Mouse (Mus musculus): Measurements from ENCODE around the gene Mefv. TPM values are rescaled to one million over a fixed set of nuclear protein-coding genes. Genes with fewer than 3 reads are reported as not detected.

Mefv gene
- not detected in 2 replicates for polyA plus RNA-seq (2012; ENCODE audit: insufficient read depth, insufficient read length, low replicate concordance, missing spikeins)

DNA sequence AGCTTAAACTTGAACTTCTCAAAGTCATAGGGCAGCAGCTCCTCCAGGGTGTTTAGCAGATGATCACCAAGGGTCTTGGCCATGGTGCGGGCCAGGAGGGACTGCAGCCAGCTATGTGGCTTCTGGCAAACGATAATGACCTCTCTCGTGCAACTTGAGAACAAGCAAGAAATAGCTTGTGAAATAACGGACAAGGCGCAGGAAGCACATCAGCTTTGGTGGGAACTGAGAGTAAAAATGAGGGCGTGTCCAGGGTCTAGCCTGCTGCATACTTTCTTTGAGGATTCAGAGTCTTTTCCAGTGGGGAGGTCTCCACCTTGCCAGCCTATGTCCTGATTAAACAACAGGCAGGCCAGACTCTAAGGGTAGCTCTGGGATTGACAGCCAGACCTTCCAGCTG lies at the start of gene Mefv:
TSS of gene Mefv (minus strand) at position 118 of the 400 bp plus-strand sequence.
- TF ChIP-seq POLR2A (IDR thresholded peaks at IDR 0.05; ENCODE audit: insufficient read depth, low read depth, low read length), result no peak
- TF ChIP-seq CTCF (IDR thresholded peaks at IDR 0.05; ENCODE audit: insufficient read depth, low read depth, low read length), result no peak
- Histone ChIP-seq H3K27ac (ENCODE audit: insufficient read depth, low read depth, low read length) (no peak within 1 kb of the TSS), H3K4me1 (ENCODE audit: control insufficient read depth, insufficient read depth, low read length) (no peaks in the 10 kb centered on the region), H3K4me3 (ENCODE audit: insufficient read depth, low read depth, low read length) (no peak within 1 kb of the TSS)
- WGBS, result 90% methylated on average over 6 of the region's 6 CpGs

DNA sequence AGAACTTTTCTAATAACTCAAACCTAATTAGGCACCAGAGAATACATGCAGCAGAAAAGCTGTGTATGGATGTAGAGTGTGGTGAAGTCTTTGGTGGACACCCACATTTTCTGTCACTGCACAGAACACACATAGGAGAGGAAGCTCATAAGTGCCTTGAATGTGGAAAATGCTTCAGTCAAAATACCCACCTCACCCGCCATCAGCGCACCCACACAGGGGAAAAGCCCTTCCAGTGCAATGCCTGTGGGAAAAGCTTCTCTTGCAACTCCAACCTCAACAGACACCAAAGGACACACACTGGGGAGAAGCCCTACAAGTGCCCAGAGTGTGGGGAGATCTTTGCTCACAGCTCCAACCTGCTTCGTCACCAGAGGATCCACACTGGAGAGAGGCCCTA lies 31.1 kb upstream of the Mefv start:
- no peak for TF ChIP-seq POLR2A (IDR thresholded peaks at IDR 0.05; ENCODE audit: insufficient read depth, low read depth, low read length)
- TF ChIP-seq CTCF (IDR thresholded peaks at IDR 0.05; ENCODE audit: insufficient read depth, low read depth, low read length), result no peak
- no peak overlapping the region for H3K4me3 ChIP-seq (ENCODE audit: insufficient read depth, low read depth, low read length)
- no peak overlapping the region for H3K27ac ChIP-seq (ENCODE audit: insufficient read depth, low read depth, low read length)
- WGBS, result 94% methylated on average over 3 of the region's 3 CpGs
- peaks cover 9% of the 10 kb centered on the region; the same call in 1 of the 2 replicates for H3K4me1 ChIP-seq (ENCODE audit: control insufficient read depth, insufficient read depth, low read length)

DNA sequence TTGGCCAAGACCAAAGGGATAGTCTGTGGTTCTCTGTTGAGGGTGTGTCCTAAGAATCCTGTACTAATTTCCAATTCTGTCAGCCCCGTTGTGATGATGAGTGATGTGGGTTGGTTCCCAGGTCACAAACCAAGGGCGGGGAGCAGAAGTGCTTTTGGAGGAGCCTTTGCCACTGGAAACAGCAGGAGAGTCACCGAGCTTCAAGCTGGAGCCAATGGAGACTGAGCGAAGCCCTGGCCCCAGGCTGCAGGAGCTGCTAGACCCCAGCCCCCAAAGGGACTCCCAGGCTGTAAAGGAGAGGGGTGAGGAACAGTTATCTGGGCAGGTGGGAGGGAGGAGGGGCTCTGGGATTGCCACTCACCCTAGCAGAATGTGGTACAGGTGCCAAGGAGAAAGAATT lies 27.8 kb upstream of the Mefv start:
- Histone ChIP-seq H3K4me1 (ENCODE audit: control insufficient read depth, insufficient read depth, low read length) (peaks cover 9% of the 10 kb centered on the region; the same call in 1 of the 2 replicates), H3K4me3 (ENCODE audit: insufficient read depth, low read depth, low read length) (no peak overlapping the region), H3K27ac (ENCODE audit: insufficient read depth, low read depth, low read length) (no peak overlapping the region)
- 86% methylated on average over 4 of the region's 4 CpGs for WGBS
- TF ChIP-seq POLR2A (IDR thresholded peaks at IDR 0.05; ENCODE audit: insufficient read depth, low read depth, low read length), result no peak
- TF ChIP-seq CTCF (IDR thresholded peaks at IDR 0.05; ENCODE audit: insufficient read depth, low read depth, low read length), result no peak

DNA sequence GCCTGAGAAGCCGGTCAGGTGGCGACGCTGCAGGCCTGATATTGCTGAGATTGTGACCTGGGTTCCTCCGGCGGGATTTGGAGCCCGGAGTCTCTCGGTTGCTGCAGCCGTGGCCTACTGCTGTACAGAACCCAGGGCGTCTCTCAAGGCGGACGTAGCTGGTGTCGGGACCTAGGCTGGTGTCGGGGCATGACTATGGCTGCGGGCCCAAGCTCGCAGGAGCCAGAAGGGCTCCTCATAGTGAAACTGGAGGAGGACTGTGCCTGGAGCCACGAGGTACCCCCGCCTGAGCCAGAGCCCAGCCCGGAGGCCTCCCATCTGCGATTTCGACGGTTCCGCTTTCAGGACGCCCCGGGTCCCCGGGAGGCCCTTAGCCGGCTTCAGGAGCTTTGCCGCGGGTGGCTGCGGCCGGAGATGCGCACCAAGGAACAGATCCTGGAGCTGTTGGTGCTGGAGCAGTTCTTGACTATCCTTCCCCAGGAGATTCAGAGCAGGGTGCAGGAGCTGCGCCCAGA lies 26.3 kb upstream of the Mefv start:
- peaks cover 9% of the 10 kb centered on the region; the same call in 1 of the 2 replicates for H3K4me1 ChIP-seq (ENCODE audit: control insufficient read depth, insufficient read depth, low read length)
- under 1% methylated on average over 32 of the region's 32 CpGs for WGBS
- H3K4me3 ChIP-seq (ENCODE audit: insufficient read depth, low read depth, low read length), result peak overlapping the region; percentile 90
- H3K27ac ChIP-seq (ENCODE audit: insufficient read depth, low read depth, low read length), result peak overlapping the region; percentile 52
- TF ChIP-seq POLR2A (IDR thresholded peaks at IDR 0.05; ENCODE audit: insufficient read depth, low read depth, low read length) (peak; percentile 43; the same call in 1 of the 2 replicates), CTCF (IDR thresholded peaks at IDR 0.05; ENCODE audit: insufficient read depth, low read depth, low read length) (0 out of 2 replicates have a peak, but pooled peaks have one; percentile 9)

DNA sequence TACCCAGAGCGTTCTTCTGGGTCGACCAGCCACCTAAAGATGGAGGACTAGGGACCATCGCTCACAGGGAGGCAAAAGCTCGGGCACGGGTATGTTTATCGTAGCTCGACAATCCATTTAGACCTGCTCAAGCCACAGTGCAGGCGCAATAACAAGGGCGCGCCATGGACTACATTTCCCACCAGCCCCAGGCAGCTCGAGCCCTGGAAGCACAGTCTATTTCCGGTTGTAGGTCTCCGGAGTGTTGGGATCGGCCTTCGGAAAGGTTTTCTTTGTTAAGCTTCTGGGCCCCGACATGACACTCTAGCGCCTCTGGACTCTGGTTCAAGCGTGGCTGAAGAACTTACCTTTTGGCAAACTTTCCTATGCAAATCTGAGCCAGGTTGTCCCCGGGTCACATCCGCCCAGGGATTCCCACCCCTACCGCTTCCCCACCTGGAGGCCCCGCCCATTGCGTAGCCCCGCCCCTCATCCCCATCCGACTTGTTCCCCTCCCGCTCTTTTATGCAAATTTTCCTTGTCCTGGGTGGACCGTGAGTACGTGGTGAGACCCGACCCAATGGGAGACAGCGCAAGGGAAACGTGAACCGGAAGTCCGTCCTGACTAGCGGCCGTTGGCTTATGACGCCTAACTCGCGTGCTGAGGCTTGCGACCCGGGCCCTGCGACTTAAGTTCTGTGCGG lies 25.7 kb upstream of the Mefv start, which contains the start of gene Zfp263:
TSS of gene Zfp263 (plus strand) at position 591 of the 683 bp plus-strand sequence.
- under 1% methylated on average over 42 of the region's 42 CpGs for WGBS
- no peak for TF ChIP-seq CTCF (IDR thresholded peaks at IDR 0.05; ENCODE audit: insufficient read depth, low read depth, low read length)
- no peak; the same call in 1 of the 2 replicates for TF ChIP-seq POLR2A (IDR thresholded peaks at IDR 0.05; ENCODE audit: insufficient read depth, low read depth, low read length)

DNA sequence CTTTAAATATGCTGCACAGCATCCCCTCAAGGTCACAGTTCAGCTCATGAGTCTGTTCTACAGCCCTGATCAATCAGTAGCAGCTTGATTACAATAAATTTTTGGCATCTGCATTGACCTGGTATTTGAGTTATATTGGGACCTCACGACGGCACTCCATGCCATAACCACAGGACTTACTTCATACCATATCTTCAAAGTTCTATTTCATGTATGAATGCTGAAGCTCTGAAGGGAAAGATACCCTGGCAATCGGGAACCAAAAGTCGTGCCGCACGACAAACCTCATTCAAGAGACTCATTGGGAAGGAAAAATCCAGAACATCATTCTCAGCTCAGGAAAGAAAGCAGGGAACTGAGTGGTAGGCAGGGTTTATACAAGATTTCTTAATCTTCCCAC lies 24.6 kb upstream of the Mefv start:
- H3K27ac ChIP-seq (ENCODE audit: insufficient read depth, low read depth, low read length), result no peak overlapping the region
- WGBS, result 97% methylated on average over 6 of the region's 6 CpGs
- no peak overlapping the region for H3K4me3 ChIP-seq (ENCODE audit: insufficient read depth, low read depth, low read length)
- peaks cover 9% of the 10 kb centered on the region; the same call in 1 of the 2 replicates for H3K4me1 ChIP-seq (ENCODE audit: control insufficient read depth, insufficient read depth, low read length)
- TF ChIP-seq POLR2A (IDR thresholded peaks at IDR 0.05; ENCODE audit: insufficient read depth, low read depth, low read length), result no peak
- TF ChIP-seq CTCF (IDR thresholded peaks at IDR 0.05; ENCODE audit: insufficient read depth, low read depth, low read length), result no peak

More for the DNA sequence above, 25.7 kb upstream of the Mefv start, which contains the start of gene Zfp263:
- Histone ChIP-seq H3K4me1 (ENCODE audit: control insufficient read depth, insufficient read depth, low read length) (peaks cover 9% of the 10 kb centered on the region; the same call in 1 of the 2 replicates), H3K27ac (ENCODE audit: insufficient read depth, low read depth, low read length) (peak within 1 kb of the TSS; percentile 68), H3K4me3 (ENCODE audit: insufficient read depth, low read depth, low read length) (peak within 1 kb of the TSS; percentile 90)

DNA sequence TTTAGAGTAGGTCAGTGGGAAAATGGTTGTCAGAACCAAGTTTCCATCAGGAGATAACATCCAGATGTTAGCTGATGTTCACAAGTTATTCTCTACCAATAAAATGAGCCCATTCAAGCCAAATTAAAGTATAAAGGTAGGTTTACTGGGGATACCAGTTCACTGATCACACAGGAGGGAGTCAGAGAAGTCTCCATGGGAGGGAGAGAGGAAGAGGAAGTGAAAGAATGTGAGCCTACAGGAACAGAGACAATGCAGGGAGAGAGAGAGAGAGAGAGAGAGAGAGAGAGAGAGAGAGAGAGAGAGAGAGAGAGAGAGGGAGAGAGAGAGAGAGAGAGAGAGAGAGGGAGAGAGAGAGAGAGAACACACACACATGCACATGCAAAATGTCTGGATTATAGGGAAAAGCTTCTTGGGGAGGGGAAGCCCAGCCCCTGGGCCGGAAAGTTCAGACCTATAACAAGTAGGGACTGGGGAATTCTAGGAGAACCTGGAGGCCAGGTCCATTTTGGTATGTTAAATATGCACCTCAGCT lies 15.4 kb upstream of the Mefv start:
- WGBS, result 88% methylated on average over 1 of the region's 1 CpGs
- no peaks in the 10 kb centered on the region for H3K4me1 ChIP-seq (ENCODE audit: control insufficient read depth, insufficient read depth, low read length)
- H3K27ac ChIP-seq (ENCODE audit: insufficient read depth, low read depth, low read length), result no peak overlapping the region
- H3K4me3 ChIP-seq (ENCODE audit: insufficient read depth, low read depth, low read length), result no peak overlapping the region
- no peak for TF ChIP-seq CTCF (IDR thresholded peaks at IDR 0.05; ENCODE audit: insufficient read depth, low read depth, low read length)
- no peak for TF ChIP-seq POLR2A (IDR thresholded peaks at IDR 0.05; ENCODE audit: insufficient read depth, low read depth, low read length)

DNA sequence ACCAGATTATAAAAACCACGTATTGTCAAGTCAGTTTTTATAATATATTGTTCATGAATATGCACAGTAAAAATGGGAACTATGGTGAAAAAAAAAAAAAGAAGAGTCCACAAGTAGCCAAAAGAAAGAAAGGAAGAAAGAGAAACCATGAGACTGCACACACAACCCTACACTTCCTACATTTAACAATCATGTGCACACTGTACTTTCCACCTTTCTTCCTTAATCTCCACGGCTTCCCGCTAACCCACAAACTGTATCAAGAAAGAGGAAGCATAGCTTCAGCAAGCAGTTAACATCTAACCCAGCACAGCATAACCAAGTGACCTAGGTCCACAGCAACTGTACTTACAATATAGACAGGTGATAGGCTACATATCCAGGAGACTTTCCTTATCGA lies 14.7 kb upstream of the Mefv start:
- Histone ChIP-seq H3K4me1 (ENCODE audit: control insufficient read depth, insufficient read depth, low read length) (no peaks in the 10 kb centered on the region), H3K4me3 (ENCODE audit: insufficient read depth, low read depth, low read length) (no peak overlapping the region), H3K27ac (ENCODE audit: insufficient read depth, low read depth, low read length) (no peak overlapping the region)
- 88% methylated on average over 4 of the region's 4 CpGs for WGBS
- TF ChIP-seq POLR2A (IDR thresholded peaks at IDR 0.05; ENCODE audit: insufficient read depth, low read depth, low read length) (no peak), CTCF (IDR thresholded peaks at IDR 0.05; ENCODE audit: insufficient read depth, low read depth, low read length) (no peak)
